Mouse (Mus musculus): ENCODE data around the gene Phrf1. TPM values are rescaled to one million over a fixed set of nuclear protein-coding genes. Genes with fewer than 3 reads are reported as not detected.

The Phrf1 gene
- polyA plus RNA-seq (2014; fragmentation: Illumina TruSeq; extraction: RNeasy Lipid Tissue Mini Kit (QIAGEN cat#74804); ENCODE audit: low read depth, low replicate concordance), result 6.0 TPM

DNA sequence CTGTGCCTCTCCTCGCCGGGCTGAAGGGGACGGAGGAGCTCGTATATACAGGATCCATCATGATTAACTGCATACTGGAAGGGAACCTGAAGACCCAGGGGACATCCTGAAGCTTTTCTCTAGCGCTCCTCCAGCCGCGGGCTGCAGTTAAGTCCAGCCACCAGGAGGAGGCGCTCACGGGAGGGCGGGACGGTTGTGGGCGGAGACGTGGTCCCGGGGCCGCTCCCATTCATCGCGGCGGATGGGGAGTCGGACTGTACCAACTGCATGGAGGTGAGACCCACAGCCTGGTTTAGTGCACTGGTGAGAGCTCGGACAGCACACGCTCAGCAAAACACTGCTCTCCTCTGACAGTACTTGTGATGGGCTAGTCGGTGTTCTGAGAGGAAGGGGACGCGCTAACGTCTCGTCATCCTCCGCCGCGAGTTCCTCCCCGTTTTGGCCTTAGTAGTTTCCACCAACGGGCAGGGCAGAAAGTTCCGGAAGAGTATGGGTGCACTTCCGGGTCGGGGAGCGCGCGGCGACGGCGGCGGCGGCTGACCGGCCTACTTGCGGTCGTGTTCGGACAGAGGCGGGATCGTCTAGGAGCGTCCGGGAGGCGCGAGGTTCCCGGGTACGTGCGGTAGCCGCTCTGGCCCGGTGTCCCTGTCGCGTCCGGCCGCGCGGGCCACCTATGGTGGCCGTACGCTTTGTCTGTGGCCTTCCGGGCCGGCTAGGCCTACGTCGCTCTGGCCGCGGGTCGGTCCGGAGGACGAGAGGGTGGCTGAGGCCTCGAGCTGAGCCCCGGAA, at the start of gene Phrf1:
TSS of gene Phrf1 (plus strand) at position 506 of the 789 bp plus-strand sequence.

DNA sequence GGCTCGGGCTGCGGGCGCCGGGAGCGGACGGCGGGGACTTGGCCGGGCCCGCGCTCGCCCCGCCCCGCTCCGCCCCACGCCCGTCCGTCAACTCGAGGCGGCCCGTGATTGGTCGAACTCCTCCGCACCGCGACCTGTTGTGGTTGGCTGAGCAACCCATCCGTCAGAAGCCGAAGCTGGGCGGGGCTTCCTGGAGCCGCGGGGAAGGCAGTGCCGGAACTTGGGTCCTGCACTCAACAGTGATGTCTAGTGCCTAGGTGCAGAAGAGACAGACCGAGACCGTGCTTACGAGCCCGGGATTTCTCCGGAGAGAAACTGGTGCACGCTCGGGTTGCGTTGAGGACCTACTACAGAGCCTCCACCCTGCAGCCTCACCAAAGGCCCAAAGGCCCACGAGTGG, 34.6 kb upstream of the Phrf1 start, which contains the start of the genes Hras and Lrrc56:
TSS of gene Hras (minus strand) at position 58 of the 400 bp plus-strand sequence.
TSS of gene Lrrc56 (plus strand) at position 210 of the 400 bp plus-strand sequence.

GRCm38 (mm10) chr7:141213605-141214235, 14.9 kb upstream of the Phrf1 start, which contains the start of gene Lmntd2:
TSS of gene Lmntd2 (minus strand) at chr7:141214080.

GRCm38 (mm10) chr7:141215101-141215879, 13.3 kb upstream of the Phrf1 start, which contains the start of gene Rassf7:
TSS of gene Rassf7 (plus strand) at chr7:141215860.

DNA sequence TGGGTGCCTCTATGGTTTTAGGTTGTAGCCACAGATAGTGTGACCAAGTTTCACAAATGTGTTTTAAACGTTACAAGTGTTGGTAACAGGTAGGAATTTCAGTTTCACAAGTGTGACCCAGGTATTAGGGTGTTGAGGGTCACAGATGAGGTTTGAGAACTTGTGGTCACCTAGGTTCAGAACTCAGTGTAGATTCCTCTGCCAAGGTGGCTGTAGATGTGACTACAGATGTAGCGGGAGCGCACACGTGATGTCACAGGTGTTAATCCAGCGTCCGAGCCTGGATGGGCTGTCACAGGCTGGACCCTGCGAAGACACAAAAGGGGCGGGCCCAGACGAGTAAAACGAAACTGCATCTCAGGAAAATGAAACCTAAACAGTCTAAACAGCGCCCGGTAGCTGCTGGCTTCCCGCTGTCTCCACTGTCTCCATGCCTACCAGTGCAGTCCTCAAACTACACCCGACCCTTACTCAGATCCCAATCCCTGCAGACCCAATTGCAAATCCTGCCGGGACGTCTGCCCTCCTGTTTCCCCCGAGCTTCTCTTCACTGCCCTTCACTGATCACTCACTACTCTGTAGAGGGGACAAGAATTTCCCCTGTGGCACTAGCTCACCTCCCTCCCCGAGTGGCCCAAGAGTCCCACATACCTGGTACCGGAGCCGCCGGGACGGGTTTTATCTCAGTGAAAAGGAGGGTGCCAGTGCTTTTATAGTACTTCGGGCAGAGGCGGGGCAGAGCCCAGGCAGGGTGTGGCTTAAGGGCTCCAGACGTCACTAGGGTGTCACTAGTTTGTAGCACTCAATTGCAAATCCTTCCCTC, 37.4 kb downstream of the Phrf1 start, which contains the start of gene Irf7:
TSS of gene Irf7 (minus strand) at position 743 of the 823 bp plus-strand sequence.

DNA sequence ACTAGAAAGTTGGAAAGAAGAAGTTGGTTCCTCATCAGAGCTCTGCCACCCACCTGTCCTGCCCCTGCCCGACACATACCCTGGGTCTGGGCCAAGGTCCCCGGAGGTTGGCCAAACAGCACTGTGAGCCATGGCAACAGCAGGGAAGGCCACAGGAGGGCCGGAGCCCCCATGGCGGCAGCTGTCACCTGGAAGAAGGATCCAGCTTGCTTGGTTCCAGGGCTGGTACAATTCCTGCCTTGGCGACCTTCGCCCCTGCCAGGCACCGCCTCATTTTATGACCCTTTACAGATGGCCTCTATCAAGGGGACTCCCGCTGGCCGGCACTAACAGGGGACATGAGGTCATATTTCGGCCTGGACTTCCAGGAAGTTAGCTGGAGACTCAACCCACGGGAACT, 48.0 kb downstream of the Phrf1 start, which contains the start of gene Cdhr5:
TSS of gene Cdhr5 (minus strand) at position 241 of the 400 bp plus-strand sequence.

DNA sequence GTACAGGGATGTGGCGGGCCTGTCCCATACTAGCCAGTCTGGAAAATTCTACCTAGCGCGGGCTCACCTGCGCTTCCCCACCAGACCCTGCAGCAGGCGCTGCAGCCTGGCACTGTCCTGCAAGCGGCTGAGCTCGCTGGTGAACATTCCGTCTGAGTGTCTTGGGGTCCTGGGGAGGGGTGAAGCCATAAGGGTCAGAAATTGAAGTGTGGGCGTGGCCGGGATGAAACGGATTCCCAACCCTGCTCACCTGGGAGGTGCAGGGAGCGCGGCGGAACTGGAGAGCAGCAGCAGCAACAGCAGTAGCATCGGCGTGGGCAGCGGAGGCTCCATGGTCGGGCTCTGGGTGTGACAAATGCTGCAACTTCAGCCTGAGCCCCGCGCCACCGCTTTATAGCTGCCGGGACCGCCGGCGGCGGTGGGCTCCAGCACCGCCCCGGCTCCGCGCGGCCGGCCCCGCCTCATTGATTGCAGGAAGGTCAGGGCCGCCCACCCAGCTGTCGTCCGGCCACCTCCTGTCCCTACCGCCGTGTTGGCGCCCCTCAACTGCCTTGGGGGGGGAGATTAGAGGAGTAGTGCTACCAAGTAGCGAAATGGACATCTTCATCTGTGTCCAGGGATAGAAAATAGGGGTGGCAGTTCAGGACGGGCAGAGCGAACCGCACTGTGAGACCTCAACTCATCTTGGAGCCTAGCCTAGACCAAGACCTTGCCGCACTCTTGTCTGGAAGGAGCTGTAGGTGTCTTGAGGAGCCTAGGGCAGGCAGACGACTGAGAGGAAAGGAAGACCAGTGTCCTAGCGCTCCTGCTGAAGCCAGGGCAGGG, 50.4 kb downstream of the Phrf1 start, which contains the start of gene Sct:
TSS of gene Sct (minus strand) at position 368 of the 825 bp plus-strand sequence.

DNA sequence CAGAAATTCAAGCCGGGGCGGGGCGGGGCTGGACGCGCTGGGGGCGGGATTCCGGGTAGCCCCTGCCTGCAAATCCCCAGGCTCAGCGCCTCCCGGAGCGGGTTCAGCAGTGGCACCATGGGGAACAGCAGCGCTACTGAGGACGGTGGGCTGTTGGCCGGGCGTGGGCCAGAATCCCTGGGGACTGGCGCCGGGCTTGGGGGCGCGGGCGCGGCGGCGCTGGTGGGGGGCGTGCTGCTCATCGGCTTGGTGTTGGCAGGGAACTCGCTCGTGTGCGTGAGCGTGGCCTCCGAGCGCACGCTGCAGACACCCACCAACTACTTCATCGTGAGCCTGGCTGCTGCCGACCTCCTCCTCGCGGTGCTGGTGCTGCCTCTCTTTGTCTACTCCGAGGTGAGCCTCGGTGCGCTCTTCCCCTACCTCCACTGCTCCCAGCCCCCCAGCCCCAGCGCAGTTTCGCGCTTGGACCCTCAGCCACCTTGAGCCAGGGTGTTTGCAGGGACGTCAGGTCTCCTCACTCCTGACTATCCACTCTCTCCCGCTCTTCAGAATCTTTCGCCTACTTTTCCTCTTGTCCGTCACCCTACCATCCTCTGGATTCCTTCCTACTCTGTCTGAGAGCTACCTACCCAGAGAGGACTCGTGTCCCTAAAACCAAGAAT, 63.5 kb downstream of the Phrf1 start, which contains the start of gene Drd4:
TSS of gene Drd4 (plus strand) at position 86 of the 662 bp plus-strand sequence.

Other genes starting within 250 kb of the Phrf1 start
- 163 TPM for gene Ifitm3, start 218.0 kb upstream of the Phrf1 start, polyA plus RNA-seq (2014; fragmentation: Illumina TruSeq; extraction: RNeasy Lipid Tissue Mini Kit (QIAGEN cat#74804); ENCODE audit: low read depth, low replicate concordance)
- 2.6 TPM for gene Ifitm6, start 210.9 kb upstream of the Phrf1 start, polyA plus RNA-seq (2014; fragmentation: Illumina TruSeq; extraction: RNeasy Lipid Tissue Mini Kit (QIAGEN cat#74804); ENCODE audit: low read depth, low replicate concordance)
- gene Gm17387, start 199.7 kb upstream of the Phrf1 start, polyA plus RNA-seq (2014; fragmentation: Illumina TruSeq; extraction: RNeasy Lipid Tissue Mini Kit (QIAGEN cat#74804); ENCODE audit: low read depth, low replicate concordance), result not detected
- not detected for gene B4galnt4, start 167.7 kb upstream of the Phrf1 start, polyA plus RNA-seq (2014; fragmentation: Illumina TruSeq; extraction: RNeasy Lipid Tissue Mini Kit (QIAGEN cat#74804); ENCODE audit: low read depth, low replicate concordance)
- not detected for gene Pkp3, start 150.6 kb upstream of the Phrf1 start, polyA plus RNA-seq (2014; fragmentation: Illumina TruSeq; extraction: RNeasy Lipid Tissue Mini Kit (QIAGEN cat#74804); ENCODE audit: low read depth, low replicate concordance)
- 1.6 TPM for gene Sigirr, start 128.2 kb upstream of the Phrf1 start, polyA plus RNA-seq (2014; fragmentation: Illumina TruSeq; extraction: RNeasy Lipid Tissue Mini Kit (QIAGEN cat#74804); ENCODE audit: low read depth, low replicate concordance)
- not detected for gene Ano9, start 111.0 kb upstream of the Phrf1 start, polyA plus RNA-seq (2014; fragmentation: Illumina TruSeq; extraction: RNeasy Lipid Tissue Mini Kit (QIAGEN cat#74804); ENCODE audit: low read depth, low replicate concordance)
- gene Ptdss2, start 106.4 kb upstream of the Phrf1 start, polyA plus RNA-seq (2014; fragmentation: Illumina TruSeq; extraction: RNeasy Lipid Tissue Mini Kit (QIAGEN cat#74804); ENCODE audit: low read depth, low replicate concordance), result 7.0 TPM
- 5.3 TPM for gene Rnh1, start 55.9 kb upstream of the Phrf1 start, polyA plus RNA-seq (2014; fragmentation: Illumina TruSeq; extraction: RNeasy Lipid Tissue Mini Kit (QIAGEN cat#74804); ENCODE audit: low read depth, low replicate concordance)
- 8.3 TPM for gene Hras, start 34.8 kb upstream of the Phrf1 start, polyA plus RNA-seq (2014; fragmentation: Illumina TruSeq; extraction: RNeasy Lipid Tissue Mini Kit (QIAGEN cat#74804); ENCODE audit: low read depth, low replicate concordance)
- 0.37 TPM for gene Lrrc56, start 34.6 kb upstream of the Phrf1 start, polyA plus RNA-seq (2014; fragmentation: Illumina TruSeq; extraction: RNeasy Lipid Tissue Mini Kit (QIAGEN cat#74804); ENCODE audit: low read depth, low replicate concordance)
- 0.37 TPM for gene Lmntd2, start 14.7 kb upstream of the Phrf1 start, polyA plus RNA-seq (2014; fragmentation: Illumina TruSeq; extraction: RNeasy Lipid Tissue Mini Kit (QIAGEN cat#74804); ENCODE audit: low read depth, low replicate concordance)
- gene Rassf7, start 12.9 kb upstream of the Phrf1 start, polyA plus RNA-seq (2014; fragmentation: Illumina TruSeq; extraction: RNeasy Lipid Tissue Mini Kit (QIAGEN cat#74804); ENCODE audit: low read depth, low replicate concordance), result 3.6 TPM
- 32.2 TPM for gene Irf7, start 37.7 kb downstream of the Phrf1 start, polyA plus RNA-seq (2014; fragmentation: Illumina TruSeq; extraction: RNeasy Lipid Tissue Mini Kit (QIAGEN cat#74804); ENCODE audit: low read depth, low replicate concordance)
- gene Cdhr5, start 48.0 kb downstream of the Phrf1 start, polyA plus RNA-seq (2014; fragmentation: Illumina TruSeq; extraction: RNeasy Lipid Tissue Mini Kit (QIAGEN cat#74804); ENCODE audit: low read depth, low replicate concordance), result 14.3 TPM
- not detected for gene Sct, start 50.3 kb downstream of the Phrf1 start, polyA plus RNA-seq (2014; fragmentation: Illumina TruSeq; extraction: RNeasy Lipid Tissue Mini Kit (QIAGEN cat#74804); ENCODE audit: low read depth, low replicate concordance)
- gene Drd4, start 63.2 kb downstream of the Phrf1 start, polyA plus RNA-seq (2014; fragmentation: Illumina TruSeq; extraction: RNeasy Lipid Tissue Mini Kit (QIAGEN cat#74804); ENCODE audit: low read depth, low replicate concordance), result not detected
- 1.4 TPM for gene Deaf1, start 98.9 kb downstream of the Phrf1 start, polyA plus RNA-seq (2014; fragmentation: Illumina TruSeq; extraction: RNeasy Lipid Tissue Mini Kit (QIAGEN cat#74804); ENCODE audit: low read depth, low replicate concordance)
- 10.1 TPM for gene Tmem80, start 99.0 kb downstream of the Phrf1 start, polyA plus RNA-seq (2014; fragmentation: Illumina TruSeq; extraction: RNeasy Lipid Tissue Mini Kit (QIAGEN cat#74804); ENCODE audit: low read depth, low replicate concordance)
- gene Eps8l2, start 110.1 kb downstream of the Phrf1 start, polyA plus RNA-seq (2014; fragmentation: Illumina TruSeq; extraction: RNeasy Lipid Tissue Mini Kit (QIAGEN cat#74804); ENCODE audit: low read depth, low replicate concordance), result 9.6 TPM
- gene Taldo1, start 163.4 kb downstream of the Phrf1 start, polyA plus RNA-seq (2014; fragmentation: Illumina TruSeq; extraction: RNeasy Lipid Tissue Mini Kit (QIAGEN cat#74804); ENCODE audit: low read depth, low replicate concordance), result 13.5 TPM
- 6.2 TPM for gene Gatd1, start 185.4 kb downstream of the Phrf1 start, polyA plus RNA-seq (2014; fragmentation: Illumina TruSeq; extraction: RNeasy Lipid Tissue Mini Kit (QIAGEN cat#74804); ENCODE audit: low read depth, low replicate concordance)
- not detected for gene Cend1, start 200.7 kb downstream of the Phrf1 start, polyA plus RNA-seq (2014; fragmentation: Illumina TruSeq; extraction: RNeasy Lipid Tissue Mini Kit (QIAGEN cat#74804); ENCODE audit: low read depth, low replicate concordance)
- 9.5 TPM for gene Slc25a22, start 209.1 kb downstream of the Phrf1 start, polyA plus RNA-seq (2014; fragmentation: Illumina TruSeq; extraction: RNeasy Lipid Tissue Mini Kit (QIAGEN cat#74804); ENCODE audit: low read depth, low replicate concordance)
- gene Pidd1, start 215.2 kb downstream of the Phrf1 start, polyA plus RNA-seq (2014; fragmentation: Illumina TruSeq; extraction: RNeasy Lipid Tissue Mini Kit (QIAGEN cat#74804); ENCODE audit: low read depth, low replicate concordance), result 0.11 TPM
- 11.4 TPM for gene Rplp2, start 218.6 kb downstream of the Phrf1 start, polyA plus RNA-seq (2014; fragmentation: Illumina TruSeq; extraction: RNeasy Lipid Tissue Mini Kit (QIAGEN cat#74804); ENCODE audit: low read depth, low replicate concordance)
- 6.6 TPM for gene Pnpla2, start 226.4 kb downstream of the Phrf1 start, polyA plus RNA-seq (2014; fragmentation: Illumina TruSeq; extraction: RNeasy Lipid Tissue Mini Kit (QIAGEN cat#74804); ENCODE audit: low read depth, low replicate concordance)
- not detected for gene Cracr2b, start 232.3 kb downstream of the Phrf1 start, polyA plus RNA-seq (2014; fragmentation: Illumina TruSeq; extraction: RNeasy Lipid Tissue Mini Kit (QIAGEN cat#74804); ENCODE audit: low read depth, low replicate concordance)
- gene Cd151, start 238.6 kb downstream of the Phrf1 start, polyA plus RNA-seq (2014; fragmentation: Illumina TruSeq; extraction: RNeasy Lipid Tissue Mini Kit (QIAGEN cat#74804); ENCODE audit: low read depth, low replicate concordance), result 10.0 TPM
- 2.3 TPM for gene Polr2l, start 246.3 kb downstream of the Phrf1 start, polyA plus RNA-seq (2014; fragmentation: Illumina TruSeq; extraction: RNeasy Lipid Tissue Mini Kit (QIAGEN cat#74804); ENCODE audit: low read depth, low replicate concordance)
- gene Tspan4, start 246.5 kb downstream of the Phrf1 start, polyA plus RNA-seq (2014; fragmentation: Illumina TruSeq; extraction: RNeasy Lipid Tissue Mini Kit (QIAGEN cat#74804); ENCODE audit: low read depth, low replicate concordance), result 5.4 TPM